Mouse (Mus musculus) G1E (cell line): Measurements from ENCODE around the gene Cers4. TPM values are rescaled to one million over a fixed set of nuclear protein-coding genes. Genes with fewer than 3 reads are reported as not detected.

Experiments used
- ATAC-seq: 2 replicates; pipeline ENCODE4 v1.8.0; 2016; ENCODE audit warnings: mild to moderate bottlenecking; ENCODE audit not compliant: insufficient number of reproducible peaks, poor library complexity, low FRiP score, severe bottlenecking; ENCODE audit errors: extremely low read depth
- DNase-seq: peaks from one replicate; pipeline ENCODE4 v3.0.0; 2012; ENCODE audit warnings: low spot score
- H3K27me3 ChIP-seq: 2 replicates; pipeline ENCODE4 v1.6.1; 2012; ENCODE audit warnings: mild to moderate bottlenecking, low read length, inconsistent platforms; ENCODE audit not compliant: insufficient read depth
- H3K36me3 ChIP-seq: replicated peaks from 2 replicates; pipeline ENCODE3; 2012; ENCODE audit warnings: mild to moderate bottlenecking, inconsistent platforms
- H3K4me1 ChIP-seq: 2 replicates; pipeline ENCODE4 v1.6.1; 2012; ENCODE audit warnings: low read depth, low read length, inconsistent platforms, mixed read lengths; ENCODE audit not compliant: insufficient read depth
- H3K4me3 ChIP-seq: 2 replicates; pipeline ENCODE4 v1.5.1; 2012; ENCODE audit warnings: low read depth, mild to moderate bottlenecking, inconsistent platforms, low read length, moderate library complexity, mixed read lengths
- H3K9me3 ChIP-seq: replicated peaks from 2 replicates; pipeline ENCODE4 v1.6.1; 2012; ENCODE audit warnings: inconsistent platforms
- CTCF ChIP-seq: IDR thresholded peaks from 2 replicates; pipeline ENCODE4 v1.5.1; 2012; ENCODE audit warnings: low read depth, low read length, inconsistent platforms, mixed read lengths
- GATA1 ChIP-seq: IDR thresholded peaks from 2 replicates; pipeline ENCODE4 v1.6.1; 2012; ENCODE audit warnings: borderline replicate concordance, low read length, inconsistent platforms, mixed read lengths
- GATA2 ChIP-seq: IDR thresholded peaks from 2 replicates; pipeline ENCODE4 v1.6.1; 2012; ENCODE audit warnings: low read depth, low read length, inconsistent platforms, borderline replicate concordance
- POLR2AphosphoS5 ChIP-seq: IDR thresholded peaks from 2 replicates; pipeline ENCODE4 v1.6.1; 2012; ENCODE audit warnings: low read depth, low read length, inconsistent platforms; ENCODE audit not compliant: insufficient replicate concordance
- TAL1 ChIP-seq: conservative IDR thresholded peaks from 2 replicates; pipeline ENCODE4 v1.6.1; 2012; ENCODE audit warnings: low read depth, low read length, inconsistent platforms, mixed read lengths
- polyA plus RNA-seq: library from polyadenylated mRNA; stranded (reverse); fragments of >175 nt; gene quantifications from 2 replicates; pipeline ENCODE4 v1.2.3, GENCODE M21; 2012
- total RNA-seq, 2 experiments: library from RNA; stranded (forward) in 1 of 2; stranded (reverse) in 1 of 2; fragments of 200-1000 nt in 1 of 2; fragments of >200 nt in 1 of 2; fragmentation: Nextera tagmentation in 1 of 2; gene quantifications; 2 replicates each; pipeline ENCODE4 v1.2.3; 2014 to 2017

Cers4 gene
- total and polyA plus RNA-seq, 3 experiments, result 0.44 TPM; not detected in 2

- H3K4me1 ChIP-seq, result no peaks in the 10 kb centered on the region
- DNase-seq (no peak), ATAC-seq (no peak)
- no peaks in the 10 kb centered on the region for H3K36me3 ChIP-seq
- H3K9me3 ChIP-seq, result no peaks in the 10 kb centered on the region
- no peak overlapping the region for H3K4me3 ChIP-seq
- no peak for TF ChIP-seq GATA1
- no peak for TF ChIP-seq TAL1
- TF ChIP-seq GATA2, result no peak
- H3K27me3 ChIP-seq, result no peaks in the 10 kb centered on the region
These were observed 10.3 kb upstream of the Cers4 start for GRCm38 (mm10) chr8:4482501-4482900.

DNA sequence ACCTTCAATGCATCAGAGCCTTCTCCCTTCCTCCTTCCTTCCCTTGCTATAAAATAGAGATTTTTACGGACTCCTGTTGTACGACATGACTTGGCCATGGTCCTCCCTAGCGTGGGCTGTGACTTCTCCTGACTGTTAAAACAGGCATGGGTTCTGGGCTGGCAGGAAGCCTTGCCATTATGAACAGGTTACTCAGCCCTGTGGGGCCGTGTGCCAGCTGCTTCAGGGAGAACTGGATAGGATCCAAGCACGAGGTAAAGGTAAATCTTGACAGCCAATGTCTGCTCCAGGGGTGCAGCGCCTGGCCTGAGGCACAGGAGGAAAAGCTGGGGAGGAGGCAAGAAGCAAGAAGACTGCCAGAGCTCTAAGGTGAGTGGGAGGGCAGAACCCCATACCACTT is 9.5 kb upstream of the Cers4 start:
- no peaks in the 10 kb centered on the region for H3K4me1 ChIP-seq
- H3K27me3 ChIP-seq, result no peaks in the 10 kb centered on the region
- H3K4me3 ChIP-seq, result no peak overlapping the region
- H3K9me3 ChIP-seq, result no peaks in the 10 kb centered on the region
- no peaks in the 10 kb centered on the region for H3K36me3 ChIP-seq
- DNase-seq, result no peak
- TF ChIP-seq POLR2AphosphoS5, result no peak
- no peak for TF ChIP-seq GATA2
- TF ChIP-seq GATA1, result no peak
- no peak for TF ChIP-seq CTCF
- TF ChIP-seq TAL1, result no peak
- ATAC-seq, result no peak

- no peaks in the 10 kb centered on the region for H3K36me3 ChIP-seq
- H3K4me1 ChIP-seq, result no peaks in the 10 kb centered on the region; the same call in none of the 2 replicates
- ATAC-seq (no peak), DNase-seq (no peak)
- no peaks in the 10 kb centered on the region; the same call in 1 of the 2 replicates for H3K27me3 ChIP-seq
- H3K9me3 ChIP-seq, result no peaks in the 10 kb centered on the region
- no peak overlapping the region for H3K4me3 ChIP-seq
- TF ChIP-seq CTCF (no peak), POLR2AphosphoS5 (no peak), TAL1 (no peak), GATA2 (no peak), GATA1 (no peak)
These were observed 1.0 kb downstream of the Cers4 start for GRCm38 (mm10) chr8:4493686-4494440.

DNA sequence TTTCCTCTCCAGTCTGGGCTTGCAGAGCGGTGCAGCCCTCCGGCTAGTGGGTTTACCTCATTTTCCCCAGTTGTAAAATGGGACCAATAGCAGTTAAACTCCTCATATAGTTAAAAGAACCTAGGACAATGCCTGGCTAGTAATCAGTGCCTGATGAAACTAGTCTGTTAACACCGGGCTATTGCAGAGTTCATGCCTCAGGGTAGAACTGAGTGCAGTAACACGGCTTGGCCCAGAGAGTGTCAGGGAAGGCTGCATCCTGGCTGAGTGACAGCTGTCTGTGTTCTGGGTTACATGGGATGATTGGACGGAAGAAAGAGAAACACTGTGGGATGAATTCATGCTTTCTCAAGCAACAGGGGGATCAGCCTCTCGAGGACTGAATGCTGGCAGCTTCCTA is 3.1 kb downstream of the Cers4 start:
- DNase-seq, result no peak
- Histone ChIP-seq H3K4me3 (no peak overlapping the region), H3K4me1 (no peaks in the 10 kb centered on the region; the same call in none of the 2 replicates), H3K9me3 (no peaks in the 10 kb centered on the region), H3K36me3 (no peaks in the 10 kb centered on the region), H3K27me3 (no peaks in the 10 kb centered on the region; the same call in 1 of the 2 replicates)
- TF ChIP-seq GATA1, result no peak
- TF ChIP-seq TAL1, result no peak
- TF ChIP-seq CTCF, result no peak
- no peak for TF ChIP-seq POLR2AphosphoS5
- TF ChIP-seq GATA2, result no peak
- no peak for ATAC-seq

DNA sequence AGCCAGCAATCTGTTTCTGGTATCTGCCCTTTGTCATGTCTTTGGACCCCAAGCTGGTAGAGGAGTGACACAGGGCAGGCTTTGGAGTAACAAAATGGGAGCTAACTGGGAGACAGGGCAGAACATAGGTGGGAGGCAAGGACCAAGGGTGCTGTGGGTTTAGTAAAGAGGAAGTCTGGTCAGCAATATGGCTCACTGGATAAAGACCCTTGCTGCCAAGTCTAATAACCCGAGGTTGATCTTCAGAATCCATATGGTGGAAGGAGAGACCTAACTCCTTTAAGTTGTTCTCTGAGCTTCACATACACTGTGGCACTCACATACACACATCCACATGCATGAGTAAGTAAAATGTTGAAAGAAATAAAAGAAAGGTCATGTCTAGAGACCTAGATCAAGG is 4.8 kb downstream of the Cers4 start:
- no peaks in the 10 kb centered on the region for H3K9me3 ChIP-seq
- no peak for ATAC-seq
- H3K4me3 ChIP-seq, result no peak overlapping the region
- no peaks in the 10 kb centered on the region; the same call in none of the 2 replicates for H3K4me1 ChIP-seq
- DNase-seq, result no peak
- no peaks in the 10 kb centered on the region for H3K36me3 ChIP-seq
- H3K27me3 ChIP-seq, result no peaks in the 10 kb centered on the region; the same call in 1 of the 2 replicates
- TF ChIP-seq GATA1 (no peak), GATA2 (no peak), POLR2AphosphoS5 (no peak)

DNA sequence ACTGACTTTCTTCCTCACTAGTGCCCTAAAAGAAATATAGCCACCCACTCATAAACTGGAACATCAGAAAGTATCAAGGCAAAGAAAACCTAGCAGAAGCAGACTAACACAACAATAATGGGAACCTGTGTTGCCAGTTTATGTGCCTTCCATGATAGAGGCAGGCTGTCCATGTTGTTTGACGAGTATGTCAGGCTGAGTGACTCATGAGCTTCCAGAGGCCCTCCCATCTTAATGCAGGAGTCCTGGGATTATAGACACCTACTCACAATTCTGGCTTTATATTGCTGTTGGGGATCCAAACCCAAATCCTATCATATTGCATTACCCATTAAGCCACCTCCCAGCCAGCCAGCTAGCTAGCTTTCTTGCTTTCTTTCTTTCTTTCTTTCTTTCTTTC is 12.5 kb downstream of the Cers4 start:
- Histone ChIP-seq H3K27me3 (no peaks in the 10 kb centered on the region), H3K4me3 (no peak overlapping the region), H3K36me3 (no peaks in the 10 kb centered on the region), H3K9me3 (no peaks in the 10 kb centered on the region), H3K4me1 (no peaks in the 10 kb centered on the region)
- DNase-seq (no peak), ATAC-seq (no peak)
- no peak for TF ChIP-seq GATA2

DNA sequence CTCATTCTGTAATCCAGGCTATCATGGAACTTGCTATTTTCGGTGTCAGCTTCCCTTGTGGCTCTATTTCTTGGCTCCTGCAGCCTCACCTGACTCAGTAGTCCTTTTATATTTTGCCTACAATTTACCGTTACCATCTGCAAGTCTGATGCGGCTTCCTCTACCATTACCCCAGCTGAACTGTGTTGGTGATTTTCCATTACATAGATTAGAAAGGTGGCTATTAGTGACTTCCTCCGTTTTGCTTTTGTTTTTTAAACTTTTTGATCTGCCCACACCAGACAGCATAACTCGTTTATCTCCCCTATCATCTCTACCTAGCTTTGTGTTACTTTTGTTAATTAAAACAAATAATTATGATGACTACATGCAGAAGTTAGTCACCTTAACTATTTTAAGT is 14.7 kb downstream of the Cers4 start:
- Histone ChIP-seq H3K27me3 (no peaks in the 10 kb centered on the region), H3K4me3 (no peak overlapping the region), H3K4me1 (no peaks in the 10 kb centered on the region), H3K36me3 (no peaks in the 10 kb centered on the region), H3K9me3 (no peaks in the 10 kb centered on the region)
- ATAC-seq (no peak), DNase-seq (no peak)
- TF ChIP-seq GATA2 (no peak), TAL1 (no peak), POLR2AphosphoS5 (no peak), CTCF (no peak), GATA1 (no peak)
